Mouse (Mus musculus): ENCODE measurements around the gene Cdc34b. TPM values are rescaled to one million over a fixed set of nuclear protein-coding genes. Genes with fewer than 3 reads are reported as not detected.

Cdc34b gene
- not detected for polyA plus RNA-seq (2015; fragmentation: Illumina TruSeq; extraction: RNeasy Lipid Tissue Mini Kit (QIAGEN cat#74804); ENCODE audit: low read depth, low replicate concordance)

GRCm38 (mm10) chr11:94741732-94742272 is at the start of gene Cdc34b:
Gene Cdc34b, plus strand, starts transcription at chr11:94741782.

DNA sequence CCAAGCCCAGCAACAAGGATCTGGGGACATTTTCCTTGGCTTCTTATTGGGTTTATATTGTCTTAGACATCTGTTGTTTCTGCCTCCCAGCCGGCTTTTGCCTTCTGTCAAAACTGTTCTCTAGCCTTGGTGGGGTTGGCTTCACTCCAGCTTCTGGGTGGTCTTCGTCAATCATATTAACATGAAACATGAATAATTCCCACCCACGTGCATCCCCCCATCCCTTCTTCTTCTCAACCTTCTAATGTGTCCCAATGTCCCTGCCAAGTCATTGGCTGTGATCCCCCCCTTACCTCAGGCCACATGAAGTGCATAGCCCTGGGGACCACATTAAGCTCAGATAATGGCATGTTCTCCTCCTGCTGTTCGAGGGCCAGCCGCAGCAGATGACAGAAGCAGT is 37.1 kb upstream of the Cdc34b start, which contains the start of gene Gm11541:
TSS of gene Gm11541 (minus strand) at position 28 of the 400 bp plus-strand sequence.

GRCm38 (mm10) chr11:94782603-94783002 is 41.0 kb downstream of the Cdc34b start, which contains the start of gene Tmem92:
Gene Tmem92, minus strand, starts transcription at chr11:94782703.

Other genes with a start within 250 kb of the Cdc34b start
- gene Epn3, start 241.8 kb upstream of the Cdc34b start, polyA plus RNA-seq (2015; fragmentation: Illumina TruSeq; extraction: RNeasy Lipid Tissue Mini Kit (QIAGEN cat#74804); ENCODE audit: low read depth, low replicate concordance), result 3.0 TPM
- gene Mycbpap, start 220.0 kb upstream of the Cdc34b start, polyA plus RNA-seq (2015; fragmentation: Illumina TruSeq; extraction: RNeasy Lipid Tissue Mini Kit (QIAGEN cat#74804); ENCODE audit: low read depth, low replicate concordance), result 3.5 TPM
- gene Rsad1, start 192.5 kb upstream of the Cdc34b start, polyA plus RNA-seq (2015; fragmentation: Illumina TruSeq; extraction: RNeasy Lipid Tissue Mini Kit (QIAGEN cat#74804); ENCODE audit: low read depth, low replicate concordance), result 8.6 TPM
- gene Chad, start 176.7 kb upstream of the Cdc34b start, polyA plus RNA-seq (2015; fragmentation: Illumina TruSeq; extraction: RNeasy Lipid Tissue Mini Kit (QIAGEN cat#74804); ENCODE audit: low read depth, low replicate concordance), result not detected
- 10.9 TPM for gene Acsf2, start 139.9 kb upstream of the Cdc34b start, polyA plus RNA-seq (2015; fragmentation: Illumina TruSeq; extraction: RNeasy Lipid Tissue Mini Kit (QIAGEN cat#74804); ENCODE audit: low read depth, low replicate concordance)
- 93.8 TPM for gene Lrrc59, start 112.0 kb upstream of the Cdc34b start, polyA plus RNA-seq (2015; fragmentation: Illumina TruSeq; extraction: RNeasy Lipid Tissue Mini Kit (QIAGEN cat#74804); ENCODE audit: low read depth, low replicate concordance)
- gene Mrpl27, start 88.0 kb upstream of the Cdc34b start, polyA plus RNA-seq (2015; fragmentation: Illumina TruSeq; extraction: RNeasy Lipid Tissue Mini Kit (QIAGEN cat#74804); ENCODE audit: low read depth, low replicate concordance), result 136 TPM
- not detected for gene Eme1, start 87.8 kb upstream of the Cdc34b start, polyA plus RNA-seq (2015; fragmentation: Illumina TruSeq; extraction: RNeasy Lipid Tissue Mini Kit (QIAGEN cat#74804); ENCODE audit: low read depth, low replicate concordance)
- 23.4 TPM for gene Xylt2, start 64.3 kb upstream of the Cdc34b start, polyA plus RNA-seq (2015; fragmentation: Illumina TruSeq; extraction: RNeasy Lipid Tissue Mini Kit (QIAGEN cat#74804); ENCODE audit: low read depth, low replicate concordance)
- gene Gm11541, start 37.3 kb upstream of the Cdc34b start, polyA plus RNA-seq (2015; fragmentation: Illumina TruSeq; extraction: RNeasy Lipid Tissue Mini Kit (QIAGEN cat#74804); ENCODE audit: low read depth, low replicate concordance), result not detected
- not detected for gene Tmem92, start 40.9 kb downstream of the Cdc34b start, polyA plus RNA-seq (2015; fragmentation: Illumina TruSeq; extraction: RNeasy Lipid Tissue Mini Kit (QIAGEN cat#74804); ENCODE audit: low read depth, low replicate concordance)
- 3.3 TPM for gene Col1a1, start 194.4 kb downstream of the Cdc34b start, polyA plus RNA-seq (2015; fragmentation: Illumina TruSeq; extraction: RNeasy Lipid Tissue Mini Kit (QIAGEN cat#74804); ENCODE audit: low read depth, low replicate concordance)
- gene Hils1, start 225.8 kb downstream of the Cdc34b start, polyA plus RNA-seq (2015; fragmentation: Illumina TruSeq; extraction: RNeasy Lipid Tissue Mini Kit (QIAGEN cat#74804); ENCODE audit: low read depth, low replicate concordance), result 0.59 TPM
- not detected for gene Sgca, start 234.5 kb downstream of the Cdc34b start, polyA plus RNA-seq (2015; fragmentation: Illumina TruSeq; extraction: RNeasy Lipid Tissue Mini Kit (QIAGEN cat#74804); ENCODE audit: low read depth, low replicate concordance)
- 397 TPM for gene Ppp1r9b, start 249.3 kb downstream of the Cdc34b start, polyA plus RNA-seq (2015; fragmentation: Illumina TruSeq; extraction: RNeasy Lipid Tissue Mini Kit (QIAGEN cat#74804); ENCODE audit: low read depth, low replicate concordance)

Measured in brain, adult 10 weeks (tissue).